Mouse (Mus musculus) forebrain, embryonic 10.5 days (tissue): ENCODE measurements around the gene Islr2. TPM values are rescaled to one million over a fixed set of nuclear protein-coding genes. Genes with fewer than 3 reads are reported as not detected.

Experiments used
- DNase-seq: peaks from one replicate; pipeline ENCODE4 v3.0.0-alpha.2; 2017; ENCODE audit warnings: low spot score; ENCODE audit errors: extremely low spot score
- H3K27ac ChIP-seq: fragments of 300-500 bp; sonication (generic); 2 replicates; pipeline ENCODE4 v1.5.1; 2016; ENCODE audit warnings: mild to moderate bottlenecking
- H3K27me3 ChIP-seq: fragments of 300-500 bp; sonication (generic); 2 replicates; pipeline ENCODE4 v1.6.1; 2016; ENCODE audit warnings: mild to moderate bottlenecking; ENCODE audit not compliant: poor library complexity, severe bottlenecking
- H3K36me3 ChIP-seq: fragments of 300-500 bp; sonication (generic); replicated peaks from 2 replicates; pipeline ENCODE4 v1.6.1; 2016; ENCODE audit warnings: mild to moderate bottlenecking, moderate library complexity
- H3K4me1 ChIP-seq: fragments of 300-500 bp; sonication (generic); 2 replicates; pipeline ENCODE4 v1.6.1; 2016
- H3K4me3 ChIP-seq: fragments of 300-500 bp; sonication (generic); 2 replicates; pipeline ENCODE4 v1.5.1; 2016; ENCODE audit warnings: mild to moderate bottlenecking, moderate library complexity
- H3K9me3 ChIP-seq: fragments of 300-500 bp; sonication (generic); 2 replicates; pipeline ENCODE4 v1.6.1; 2016; ENCODE audit warnings: mild to moderate bottlenecking, moderate library complexity
- WGBS: fragments of 180-500 bp; shearing (Covaris S2); methylation state at CpG from one replicate; pipeline ENCODE4 v1.1.7; 2016; 5-methylcytosine and 5-hydroxymethylcytosine counted together
- microRNA-seq: library from miRNA; unstranded; fragments of <30 nt; microRNA quantifications from one replicate; pipeline ENCODE4, GENCODE M21; 2017
- polyA plus RNA-seq: library from polyadenylated mRNA; unstranded; fragments of >200 nt; fragmentation: Nextera tagmentation; extraction: Ambion mirVana; gene quantifications from 2 replicates; pipeline ENCODE4 v1.2.1, GENCODE M21; 2016

Islr2 gene
- polyA plus RNA-seq, 1 experiment from 2014 or later: 3.6 TPM

DNA sequence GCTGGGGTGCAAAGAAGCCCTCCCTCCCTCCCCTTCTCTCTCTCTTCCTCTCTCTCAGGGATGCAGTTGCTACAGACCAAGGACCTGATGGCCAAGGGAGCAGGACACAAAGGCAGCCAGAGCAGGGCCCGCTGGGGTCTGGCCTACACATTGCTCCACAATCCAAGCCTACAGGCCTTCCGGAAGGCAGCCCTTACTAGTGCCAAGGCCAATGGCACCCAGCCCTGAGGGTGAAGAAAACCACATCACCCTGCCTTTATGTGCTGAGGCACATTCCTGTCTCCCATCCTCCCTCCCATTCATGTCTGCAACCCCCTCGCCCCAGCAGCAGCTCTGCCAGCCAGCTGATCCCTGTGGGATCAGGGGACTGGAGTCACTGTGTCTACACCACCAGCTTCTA lies 51.0 kb downstream of the Islr2 start:
- Histone ChIP-seq H3K36me3 (peaks cover 55% of the 10 kb centered on the region), H3K4me1 (peaks cover 20% of the 10 kb centered on the region), H3K27me3 (no peaks in the 10 kb centered on the region; the same call in 1 of the 2 replicates), H3K27ac (peak overlapping the region; percentile 51; the same call in 1 of the 2 replicates), H3K9me3 (no peaks in the 10 kb centered on the region), H3K4me3 (no peak overlapping the region)
- no peak for DNase-seq
- WGBS: 89% methylated on average over 3 of the region's 3 CpGs

DNA sequence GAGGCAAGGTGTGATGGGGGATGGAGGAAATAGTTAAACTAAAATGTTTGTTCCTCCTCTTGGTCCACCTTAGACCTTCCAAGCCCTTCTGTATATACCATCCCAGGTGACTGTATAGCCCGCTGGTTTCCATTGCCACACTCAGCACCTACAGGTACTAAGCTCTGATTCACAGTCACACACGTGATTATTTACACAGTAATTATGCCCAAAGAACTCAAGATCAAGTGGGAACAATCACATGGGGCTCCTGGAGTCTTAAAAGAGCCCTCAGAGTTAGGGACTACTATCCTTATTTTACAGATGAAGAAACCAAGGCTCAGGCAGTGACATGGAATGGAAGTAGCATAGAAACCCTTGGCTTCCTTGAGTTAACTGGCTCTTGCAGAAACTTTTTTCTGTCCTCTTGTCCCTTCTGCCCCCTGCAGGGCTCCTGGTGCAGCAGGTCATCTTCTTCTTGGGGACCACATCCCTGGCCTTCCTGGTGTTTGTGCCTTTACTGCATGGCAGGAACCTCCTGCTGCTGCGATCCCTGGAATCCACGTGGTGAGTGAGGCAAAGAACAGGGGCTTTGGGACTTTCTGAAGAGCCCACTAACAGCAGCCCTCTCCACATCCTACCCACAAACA lies 53.3 kb downstream of the Islr2 start:
- H3K9me3 ChIP-seq: no peaks in the 10 kb centered on the region
- no peak overlapping the region for H3K4me3 ChIP-seq
- DNase-seq: no peak
- H3K27ac ChIP-seq: no peak overlapping the region
- no peaks in the 10 kb centered on the region; the same call in 1 of the 2 replicates for H3K27me3 ChIP-seq
- peaks cover 69% of the 10 kb centered on the region for H3K36me3 ChIP-seq
- 77% methylated on average over 4 of the region's 4 CpGs for WGBS
- peaks cover 13% of the 10 kb centered on the region for H3K4me1 ChIP-seq

DNA sequence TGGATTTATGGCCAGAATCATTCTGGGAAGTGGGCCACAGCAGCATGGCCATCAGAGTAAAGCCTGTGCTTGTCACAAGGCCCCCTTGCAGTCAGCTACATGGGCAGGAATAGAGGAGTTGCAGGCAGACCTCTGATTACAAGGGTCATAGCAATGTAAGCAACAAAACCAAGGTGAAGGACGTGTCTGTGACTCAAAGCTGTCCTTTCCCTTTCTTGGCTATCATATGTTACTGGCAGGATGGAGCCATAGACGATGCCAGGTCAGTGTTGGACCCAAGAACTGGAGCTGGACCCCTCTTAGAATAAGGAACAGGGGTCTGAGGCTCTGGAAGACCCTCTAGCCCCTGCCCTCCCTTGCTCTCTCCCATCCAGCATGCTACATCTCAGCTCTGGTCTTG lies 55.3 kb downstream of the Islr2 start:
- 82% methylated on average over 2 of the region's 2 CpGs for WGBS
- DNase-seq: no peak
- Histone ChIP-seq H3K9me3 (no peaks in the 10 kb centered on the region), H3K27me3 (no peaks in the 10 kb centered on the region; the same call in 1 of the 2 replicates), H3K36me3 (peaks cover 80% of the 10 kb centered on the region), H3K27ac (0 out of 2 replicates have a peak overlapping the region, but pooled peaks have one; percentile 15), H3K4me1 (peaks cover 32% of the 10 kb centered on the region), H3K4me3 (no peak overlapping the region)

Small RNA genes within 50 kb of the gene (microRNA-seq; reads per million reads assigned to microRNA genes)
- gene Mir6385: not detected

Other genes starting within 250 kb of the Islr2 start
- not detected in 2 replicates for gene Cyp11a1, start 197.9 kb downstream of the Islr2 start, polyA plus RNA-seq
- gene Stra6, start 140.5 kb downstream of the Islr2 start, polyA plus RNA-seq: 33.0 and 37.1 TPM in 2 replicates
- gene Ccdc33, start 85.5 kb downstream of the Islr2 start, polyA plus RNA-seq: 0.36 and 0.90 TPM in 2 replicates
- 4.0 and 4.6 TPM in 2 replicates for gene Islr, start within 50 bp of the Islr2 start, polyA plus RNA-seq
- 13.7 and 14.4 TPM in 2 replicates for gene Pml, start 45.5 kb upstream of the Islr2 start, polyA plus RNA-seq
- gene Stoml1, start 48.8 kb upstream of the Islr2 start, polyA plus RNA-seq: 24.8 and 28.8 TPM in 2 replicates
- 7.1 and 7.2 TPM in 2 replicates for gene Loxl1, start 108.9 kb upstream of the Islr2 start, polyA plus RNA-seq
- not detected in 2 replicates for gene Tbc1d21, start 166.1 kb upstream of the Islr2 start, polyA plus RNA-seq